Mouse (Mus musculus): ENCODE data around the gene Stx6. TPM values are rescaled to one million over a fixed set of nuclear protein-coding genes. Genes with fewer than 3 reads are reported as not detected.
A peak's percentile ranks its signal among the peaks of the same experiment; 100 is the strongest.
"Not testable (repeated sequence)": the region's sequence is repeated elsewhere in the genome, so short reads cannot be mapped to it uniquely, and the experiment has no call there.

Stx6 gene
- polyA plus RNA-seq, 1 experiment from 2014 or later, result 85.0 TPM

DNA sequence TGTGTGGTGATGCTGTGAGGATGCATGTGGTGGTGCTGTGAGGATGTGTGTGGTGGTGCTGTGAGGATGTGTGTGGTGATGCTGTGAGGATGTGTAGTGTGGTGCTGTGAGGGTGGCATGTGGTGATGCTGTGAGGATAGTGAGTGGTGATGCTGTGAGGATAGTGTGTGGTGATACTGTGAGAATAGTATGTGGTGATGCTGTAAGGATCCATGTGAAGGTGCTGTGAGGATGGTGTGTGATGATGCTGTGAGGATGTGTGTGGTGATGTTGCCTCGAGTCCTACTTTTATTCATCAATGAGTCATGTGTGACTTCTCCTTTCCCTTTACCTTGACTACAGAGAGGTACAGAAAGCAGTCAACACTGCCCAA lies 15.1 kb downstream of the Stx6 start:
- not testable (repeated sequence) for H3K4me3 ChIP-seq; H3K27ac ChIP-seq (replicated peaks); H3K27me3 ChIP-seq (replicated peaks; ENCODE audit: low read depth, poor library complexity, severe bottlenecking); H3K4me1 ChIP-seq; DNase-seq (ENCODE audit: low spot score); H3K9me3 ChIP-seq
- WGBS, result 84% methylated on average over 1 of the region's 1 CpGs
- peaks cover 46% of the 10 kb centered on the region for H3K36me3 ChIP-seq (replicated peaks)

DNA sequence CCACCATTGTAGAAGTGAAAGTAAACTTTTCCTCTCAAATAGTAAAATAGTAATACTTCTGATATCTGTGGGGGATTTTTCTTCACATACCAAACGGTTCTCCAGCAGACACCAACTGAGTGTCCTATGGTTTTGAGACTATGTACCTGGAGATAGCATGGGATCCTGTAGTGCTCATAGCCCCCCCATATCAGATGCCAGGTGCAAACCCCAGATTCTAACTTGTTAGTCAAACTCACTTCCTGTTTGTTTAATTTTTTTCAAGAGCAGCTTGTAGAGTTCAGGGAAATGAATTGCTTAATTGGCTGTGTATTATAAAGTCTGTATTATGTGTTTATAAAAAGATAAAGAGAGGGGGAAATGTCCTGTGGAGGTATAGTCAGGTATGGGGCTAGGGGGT lies 15.9 kb downstream of the Stx6 start:
- Histone ChIP-seq H3K36me3 (replicated peaks) (peaks cover 54% of the 10 kb centered on the region), H3K4me3 (no peak overlapping the region), H3K27ac (replicated peaks) (no peak overlapping the region), H3K4me1 (0 out of 2 replicates have a peak, but pooled peaks cover 3% of the 10 kb centered on the region), H3K9me3 (no peaks in the 10 kb centered on the region), H3K27me3 (replicated peaks; ENCODE audit: low read depth, poor library complexity, severe bottlenecking) (no peaks in the 10 kb centered on the region)
- no peak for DNase-seq (ENCODE audit: low spot score)
- 88% methylated on average over 1 of the region's 1 CpGs for WGBS

DNA sequence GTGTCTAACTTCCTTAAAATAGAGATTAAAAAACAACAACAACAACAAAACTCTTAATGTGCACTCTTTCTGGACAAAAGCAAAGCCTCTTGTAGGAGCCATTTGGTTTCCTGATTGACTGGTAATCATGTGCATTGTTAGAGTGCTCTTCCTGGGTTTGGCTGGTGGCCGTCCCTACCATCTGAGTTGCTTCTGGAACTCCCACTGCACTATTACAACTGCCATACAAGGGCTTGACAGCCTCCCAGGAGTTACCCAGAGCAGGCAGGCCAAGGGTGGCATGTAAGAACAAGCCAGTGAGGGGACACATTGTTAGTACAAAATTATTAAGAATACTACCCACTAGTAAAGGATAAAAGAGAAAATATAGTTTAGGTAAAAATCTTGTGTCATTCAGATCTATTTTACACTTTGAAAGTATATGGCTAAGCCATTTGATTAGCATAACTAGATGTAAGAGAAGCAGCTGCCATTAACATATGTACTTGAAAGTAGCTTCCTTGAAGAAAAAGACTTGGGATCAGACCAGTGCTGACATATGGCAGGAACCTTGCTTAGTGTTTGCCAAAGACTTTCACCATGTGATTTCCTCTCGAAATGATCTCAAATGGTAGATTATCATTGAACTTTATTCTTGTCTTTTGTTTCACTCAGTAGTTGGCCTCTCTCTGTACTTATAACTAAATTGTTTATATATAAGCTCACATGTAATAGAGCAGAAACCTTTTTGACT lies 19.8 kb downstream of the Stx6 start:
- Histone ChIP-seq H3K27me3 (replicated peaks; ENCODE audit: low read depth, poor library complexity, severe bottlenecking) (no peaks in the 10 kb centered on the region), H3K9me3 (no peaks in the 10 kb centered on the region), H3K4me3 (no peak overlapping the region), H3K27ac (replicated peaks) (no peak overlapping the region), H3K36me3 (replicated peaks) (peaks cover 86% of the 10 kb centered on the region), H3K4me1 (no peaks in the 10 kb centered on the region)
- 89% methylated on average over 2 of the region's 2 CpGs for WGBS
- DNase-seq (ENCODE audit: low spot score), result no peak

DNA sequence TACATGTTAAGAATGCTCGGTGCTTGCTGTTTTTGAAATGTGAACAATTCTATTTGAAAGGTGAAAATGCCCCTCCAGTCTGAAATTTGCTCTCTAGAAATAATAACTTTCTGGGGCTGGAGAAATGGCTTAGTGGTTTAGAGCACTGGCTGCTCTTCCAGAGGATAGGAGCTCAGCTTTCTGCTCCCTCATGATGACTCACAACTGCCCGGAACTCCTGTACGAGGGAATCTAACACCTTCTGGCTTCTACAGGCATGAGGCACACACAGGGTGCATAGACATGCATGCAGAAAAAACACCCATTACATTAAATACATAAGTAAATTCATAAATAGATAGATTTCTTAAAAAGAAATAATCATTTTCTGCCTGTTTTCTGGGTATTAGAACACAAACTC lies 25.7 kb downstream of the Stx6 start:
- H3K4me3 ChIP-seq, result no peak overlapping the region

DNA sequence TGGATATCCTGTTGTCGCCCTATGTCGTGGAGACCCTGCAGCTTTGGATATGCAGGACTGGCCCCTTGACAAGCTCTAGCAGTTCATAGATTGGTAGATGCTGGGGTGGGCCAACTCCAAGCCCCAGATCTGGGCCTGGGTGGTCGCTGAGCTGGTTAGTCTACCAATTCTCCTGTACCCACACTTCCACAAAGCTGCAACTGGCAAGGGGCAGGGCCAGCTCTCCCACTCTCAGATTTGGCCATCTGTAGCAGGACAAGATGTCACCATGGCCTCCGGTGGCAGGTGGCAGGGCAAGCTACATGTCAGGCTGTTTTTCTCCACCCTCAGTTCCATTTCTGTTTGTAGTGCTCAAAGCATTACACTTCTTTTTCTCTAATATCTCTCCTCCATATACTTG lies 30.1 kb downstream of the Stx6 start:
- no peaks in the 10 kb centered on the region for H3K27me3 ChIP-seq (replicated peaks; ENCODE audit: low read depth, poor library complexity, severe bottlenecking)
- H3K9me3 ChIP-seq, result no peaks in the 10 kb centered on the region
- no peak overlapping the region for H3K4me3 ChIP-seq
- H3K4me1 ChIP-seq, result no peaks in the 10 kb centered on the region
- H3K27ac ChIP-seq (replicated peaks), result no peak overlapping the region
- H3K36me3 ChIP-seq (replicated peaks), result peaks cover 86% of the 10 kb centered on the region
- WGBS, result 92% methylated on average over 4 of the region's 4 CpGs
- DNase-seq (ENCODE audit: low spot score), result no peak

More for the DNA sequence above, 25.7 kb downstream of the Stx6 start:
- Histone ChIP-seq H3K36me3 (replicated peaks) (peaks cover 80% of the 10 kb centered on the region), H3K27ac (replicated peaks) (no peak overlapping the region), H3K27me3 (replicated peaks; ENCODE audit: low read depth, poor library complexity, severe bottlenecking) (no peaks in the 10 kb centered on the region), H3K9me3 (no peaks in the 10 kb centered on the region), H3K4me1 (no peaks in the 10 kb centered on the region)
- no peak for DNase-seq (ENCODE audit: low spot score)
- 94% methylated on average over 3 of the region's 3 CpGs for whole genome bisulfite sequencing

DNA sequence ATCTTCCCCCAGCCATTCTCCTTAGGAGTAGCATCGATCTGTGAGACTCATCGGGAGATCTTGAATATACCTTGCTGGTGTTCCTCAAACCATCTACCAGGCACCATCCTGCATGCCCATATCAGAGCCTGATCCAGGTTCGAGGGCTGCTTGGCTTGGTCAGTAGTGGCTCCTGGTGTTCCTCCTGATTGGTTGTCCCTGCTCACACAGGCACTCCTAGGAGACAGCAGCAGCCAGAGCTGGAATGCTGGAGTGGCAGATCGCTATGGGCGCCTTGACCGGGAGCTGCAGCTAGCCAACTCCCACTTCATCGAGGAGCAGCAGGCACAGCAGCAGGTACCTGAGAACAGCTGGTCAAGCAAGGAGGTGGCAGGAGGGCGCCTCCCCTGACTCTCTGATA lies 32.7 kb downstream of the Stx6 start:
- Histone ChIP-seq H3K9me3 (no peaks in the 10 kb centered on the region), H3K4me1 (no peaks in the 10 kb centered on the region), H3K4me3 (no peak overlapping the region), H3K27me3 (replicated peaks; ENCODE audit: low read depth, poor library complexity, severe bottlenecking) (no peaks in the 10 kb centered on the region), H3K27ac (replicated peaks) (no peak overlapping the region), H3K36me3 (replicated peaks) (peaks cover 95% of the 10 kb centered on the region)
- no peak for DNase-seq (ENCODE audit: low spot score)
- WGBS, result 90% methylated on average over 8 of the region's 8 CpGs

DNA sequence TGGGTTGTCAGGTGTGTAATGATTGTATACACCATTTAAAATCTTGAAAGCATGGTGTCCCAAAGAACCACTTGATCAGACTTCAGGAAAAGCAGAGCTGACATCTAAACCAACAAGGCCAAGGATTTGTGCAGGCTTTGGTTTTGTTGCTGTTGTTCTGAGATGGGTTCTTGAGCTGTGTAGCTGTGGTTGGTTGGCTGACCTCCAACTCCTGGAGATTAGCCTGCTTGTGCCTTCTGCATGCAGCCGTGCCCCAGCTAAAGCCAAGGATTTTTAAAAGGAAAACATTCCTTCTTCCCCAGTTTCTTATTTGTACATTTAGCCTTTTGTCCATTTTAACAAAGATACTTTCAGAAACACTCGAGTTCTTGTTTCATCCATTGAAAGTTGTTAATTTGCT lies 33.2 kb downstream of the Stx6 start:
- DNase-seq (ENCODE audit: low spot score), result no peak
- WGBS, result 88% methylated on average over 2 of the region's 2 CpGs
- Histone ChIP-seq H3K36me3 (replicated peaks) (peaks cover 95% of the 10 kb centered on the region), H3K27me3 (replicated peaks; ENCODE audit: low read depth, poor library complexity, severe bottlenecking) (no peaks in the 10 kb centered on the region), H3K27ac (replicated peaks) (no peak overlapping the region), H3K9me3 (no peaks in the 10 kb centered on the region), H3K4me1 (no peaks in the 10 kb centered on the region), H3K4me3 (no peak overlapping the region)

DNA sequence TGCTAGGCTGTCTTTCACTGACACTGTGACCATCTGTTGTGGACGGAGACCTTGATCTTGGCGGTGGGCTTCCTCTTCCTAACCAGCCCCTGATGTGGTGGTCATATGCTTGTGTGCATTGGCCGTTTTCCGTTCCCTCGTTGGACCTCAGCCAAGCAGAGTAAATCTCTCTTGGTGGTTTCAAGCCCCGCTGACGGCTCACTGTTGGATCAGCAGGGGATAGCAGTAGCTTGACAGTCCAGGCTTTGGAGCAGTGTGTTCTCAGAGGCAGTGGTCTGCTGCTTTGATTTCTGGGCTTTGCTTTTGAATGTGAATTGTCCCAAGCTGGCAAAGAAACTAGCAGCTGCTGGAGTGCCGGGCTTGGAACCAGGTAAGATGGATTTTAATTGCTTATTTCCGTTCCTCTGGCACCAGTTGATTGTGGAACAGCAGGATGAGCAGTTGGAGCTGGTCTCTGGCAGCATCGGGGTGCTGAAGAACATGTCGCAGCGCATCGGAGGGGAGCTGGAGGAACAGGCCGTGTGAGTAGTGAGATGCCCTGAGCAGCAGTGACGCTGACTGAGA lies 34.4 kb downstream of the Stx6 start:
- H3K4me1 ChIP-seq, result no peaks in the 10 kb centered on the region
- peaks cover 98% of the 10 kb centered on the region for H3K36me3 ChIP-seq (replicated peaks)
- WGBS, result 87% methylated on average over 15 of the region's 15 CpGs
- H3K4me3 ChIP-seq, result no peak overlapping the region
- no peak overlapping the region for H3K27ac ChIP-seq (replicated peaks)
- no peak for DNase-seq (ENCODE audit: low spot score)
- no peaks in the 10 kb centered on the region for H3K27me3 ChIP-seq (replicated peaks; ENCODE audit: low read depth, poor library complexity, severe bottlenecking)
- no peaks in the 10 kb centered on the region for H3K9me3 ChIP-seq

DNA sequence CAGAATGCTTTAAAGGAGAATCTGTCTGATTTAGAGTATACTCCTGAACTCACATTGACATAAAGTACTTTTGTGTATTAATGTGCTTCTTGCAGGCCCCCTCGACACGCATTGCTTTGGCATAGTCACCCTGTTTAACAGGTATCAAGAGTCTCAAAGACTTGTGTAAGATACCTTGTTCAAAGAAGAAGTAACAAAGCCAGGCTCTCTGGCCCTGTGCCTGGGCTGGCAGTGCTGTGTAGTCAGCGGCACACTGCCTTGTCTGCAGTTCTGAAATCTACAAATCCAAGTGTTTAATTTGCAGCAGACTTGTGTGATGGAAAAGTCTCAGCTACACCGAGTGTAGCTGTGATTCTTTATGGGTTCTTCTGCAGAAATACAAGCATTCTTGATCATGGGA lies 38.2 kb downstream of the Stx6 start:
- H3K36me3 ChIP-seq (replicated peaks), result peaks cover 98% of the 10 kb centered on the region
- no peaks in the 10 kb centered on the region for H3K27me3 ChIP-seq (replicated peaks; ENCODE audit: low read depth, poor library complexity, severe bottlenecking)
- no peak overlapping the region for H3K4me3 ChIP-seq
- peaks cover 3% of the 10 kb centered on the region; the same call in 1 of the 2 replicates for H3K4me1 ChIP-seq
- H3K27ac ChIP-seq (replicated peaks), result no peak overlapping the region
- no peak for DNase-seq (ENCODE audit: low spot score)
- 94% methylated on average over 4 of the region's 4 CpGs for WGBS
- H3K9me3 ChIP-seq, result no peaks in the 10 kb centered on the region

DNA sequence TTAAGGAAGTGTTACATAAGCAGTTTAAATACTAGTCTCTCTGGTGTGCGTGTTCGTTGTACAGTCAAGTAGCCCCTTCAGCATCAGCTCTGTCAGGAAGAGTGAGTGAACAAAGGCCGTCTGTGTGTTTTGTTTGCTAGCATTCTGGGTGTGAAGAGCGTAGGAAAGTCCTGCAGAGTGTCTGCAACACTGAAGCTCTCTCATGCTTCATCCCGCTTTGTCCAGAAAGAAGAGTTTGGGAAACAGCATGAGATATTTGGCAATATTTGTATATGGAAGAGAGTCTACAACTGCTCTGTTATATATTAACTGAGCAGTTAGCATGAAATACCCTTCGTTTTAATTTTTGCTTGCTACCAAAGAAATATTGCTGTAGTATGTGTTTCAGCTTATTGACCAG lies 41.0 kb downstream of the Stx6 start:
- H3K4me3 ChIP-seq, result no peak overlapping the region
- H3K27me3 ChIP-seq (replicated peaks; ENCODE audit: low read depth, poor library complexity, severe bottlenecking), result no peaks in the 10 kb centered on the region
- 66% methylated on average over 6 of the region's 6 CpGs for WGBS
- peaks cover 97% of the 10 kb centered on the region for H3K36me3 ChIP-seq (replicated peaks)
- DNase-seq (ENCODE audit: low spot score), result no peak
- H3K4me1 ChIP-seq, result peaks cover 21% of the 10 kb centered on the region
- no peak overlapping the region for H3K27ac ChIP-seq (replicated peaks)
- no peaks in the 10 kb centered on the region for H3K9me3 ChIP-seq

DNA sequence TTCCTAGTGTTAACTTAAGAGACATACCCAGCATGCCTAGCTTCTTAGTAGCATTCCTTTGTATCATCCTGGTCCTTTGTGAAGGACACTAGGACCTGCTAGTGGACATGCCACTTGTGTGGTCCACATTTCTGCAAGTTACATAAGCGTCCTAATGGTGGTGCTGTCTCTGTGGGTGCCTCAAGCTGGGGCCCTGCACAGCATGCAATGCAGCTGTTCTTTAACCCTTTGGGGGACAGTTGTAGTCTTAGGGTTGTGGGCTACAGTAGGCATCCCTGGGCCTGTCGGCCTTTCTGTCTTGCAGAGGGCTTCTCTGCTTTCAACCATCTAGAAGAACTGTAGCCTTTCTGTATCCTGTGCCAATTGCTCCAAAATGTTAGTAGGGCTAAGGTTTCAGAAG lies 42.5 kb downstream of the Stx6 start:
- H3K27ac ChIP-seq (replicated peaks), result no peak overlapping the region
- H3K36me3 ChIP-seq (replicated peaks), result peaks cover 95% of the 10 kb centered on the region
- WGBS, result 66% methylated on average over 2 of the region's 2 CpGs
- no peak for DNase-seq (ENCODE audit: low spot score)
- no peaks in the 10 kb centered on the region for H3K27me3 ChIP-seq (replicated peaks; ENCODE audit: low read depth, poor library complexity, severe bottlenecking)
- H3K9me3 ChIP-seq, result no peaks in the 10 kb centered on the region
- H3K4me1 ChIP-seq, result peaks cover 34% of the 10 kb centered on the region
- H3K4me3 ChIP-seq, result no peak overlapping the region

DNA sequence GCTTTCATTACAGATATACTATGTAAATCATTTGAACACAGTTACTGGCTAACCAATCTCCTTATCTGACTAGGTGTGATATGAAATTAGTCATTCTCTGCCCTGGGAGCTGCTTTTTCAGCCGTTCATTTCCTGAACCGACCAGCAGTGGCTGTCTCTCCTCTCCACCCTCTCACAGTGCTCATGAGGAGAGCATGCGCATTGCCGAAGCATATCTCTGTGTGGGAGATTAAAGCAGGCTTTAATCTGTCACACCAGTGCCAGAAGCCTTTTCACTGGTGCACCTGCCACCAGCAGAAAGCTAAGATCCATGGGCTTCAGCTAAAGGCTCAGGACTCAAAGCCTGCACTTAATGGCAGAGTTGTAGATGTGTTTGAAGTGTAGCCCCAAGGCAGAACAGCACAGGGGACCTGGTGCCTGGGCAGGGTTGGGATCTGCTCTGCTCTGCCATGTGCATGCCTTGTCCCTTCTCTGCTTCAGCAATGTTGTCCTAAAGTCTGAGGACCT lies 42.9 kb downstream of the Stx6 start:
- H3K9me3 ChIP-seq, result no peaks in the 10 kb centered on the region
- 84% methylated on average over 4 of the region's 4 CpGs for WGBS
- H3K36me3 ChIP-seq (replicated peaks), result peaks cover 96% of the 10 kb centered on the region
- no peak for DNase-seq (ENCODE audit: low spot score)
- no peak overlapping the region for H3K4me3 ChIP-seq
- H3K27ac ChIP-seq (replicated peaks), result peak overlapping the region; percentile 51; the same call in 1 of the 2 replicates
- H3K4me1 ChIP-seq, result peaks cover 39% of the 10 kb centered on the region
- no peaks in the 10 kb centered on the region for H3K27me3 ChIP-seq (replicated peaks; ENCODE audit: low read depth, poor library complexity, severe bottlenecking)

DNA sequence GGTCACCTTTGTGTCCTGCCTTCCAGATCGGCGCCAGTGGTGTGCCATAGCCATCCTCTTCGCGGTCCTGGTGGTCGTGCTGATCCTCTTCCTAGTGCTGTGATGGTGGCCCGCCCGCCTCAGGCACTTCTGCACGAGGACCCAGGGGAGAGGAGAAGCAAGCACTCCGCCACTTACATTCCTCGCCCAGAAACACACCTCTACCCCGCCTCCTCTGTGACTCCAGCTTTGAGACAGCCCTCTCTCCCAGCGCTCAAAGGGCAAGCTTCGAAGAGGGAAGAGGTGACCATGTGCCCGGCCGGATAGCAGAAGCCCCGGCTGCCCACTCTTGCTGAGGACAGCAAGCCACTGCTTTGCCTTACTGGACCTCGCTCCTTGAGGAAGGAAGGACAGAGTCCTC lies 43.4 kb downstream of the Stx6 start:
- peaks cover 96% of the 10 kb centered on the region for H3K36me3 ChIP-seq (replicated peaks)
- peaks cover 39% of the 10 kb centered on the region for H3K4me1 ChIP-seq
- no peaks in the 10 kb centered on the region for H3K27me3 ChIP-seq (replicated peaks; ENCODE audit: low read depth, poor library complexity, severe bottlenecking)
- DNase-seq (ENCODE audit: low spot score), result no peak
- H3K9me3 ChIP-seq, result no peaks in the 10 kb centered on the region
- 81% methylated on average over 17 of the region's 17 CpGs for WGBS
- H3K4me3 ChIP-seq, result no peak overlapping the region
- peak overlapping the region; percentile 51; the same call in 1 of the 2 replicates for H3K27ac ChIP-seq (replicated peaks)
